Mouse (Mus musculus) gastrocnemius, postnatal 36 days (tissue): ENCODE measurements around the gene Gar1. TPM values are rescaled to one million over a fixed set of nuclear protein-coding genes. Genes with fewer than 3 reads are reported as not detected.

Source experiments
- DNase-seq, 2 experiments: peaks; one replicate each; pipeline ENCODE4 v3.0.0; 2022
- intact Hi-C: fragments of 180-260 bp; cut with DNase I; formaldehyde crosslinking; loops from one replicate; pipeline ENCODE4 v1.15.1; 2025
- long read RNA-seq, 2 experiments: library from polyadenylated mRNA; stranded (forward); transcript quantifications; one replicate each; pipeline ENCODE4 v2.0.0; 2021
- total RNA-seq, 2 experiments: library from RNA; stranded (reverse); gene quantifications; 2 replicates each; pipeline ENCODE4 v1.2.3; 2021

The Gar1 gene
- 10 to 100 TPM; 13.0 to 22.0 TPM for total RNA-seq
- long read RNA-seq, experiment 1, transcript Gar1-201 (7 exons, 1,271 nt), result major isoform, 6 of 12 reads
- long read RNA-seq, experiment 1, partial matches to known transcripts, result 3 of 12 reads
- long read RNA-seq, experiment 1, other reads (novel, unspliced or antisense), result 3 of 12 reads
- long read RNA-seq, experiment 2, partial matches to known transcripts, result 5 of 15 reads
- long read RNA-seq, experiment 2, other reads (novel, unspliced or antisense), result 4 of 15 reads

DNA sequence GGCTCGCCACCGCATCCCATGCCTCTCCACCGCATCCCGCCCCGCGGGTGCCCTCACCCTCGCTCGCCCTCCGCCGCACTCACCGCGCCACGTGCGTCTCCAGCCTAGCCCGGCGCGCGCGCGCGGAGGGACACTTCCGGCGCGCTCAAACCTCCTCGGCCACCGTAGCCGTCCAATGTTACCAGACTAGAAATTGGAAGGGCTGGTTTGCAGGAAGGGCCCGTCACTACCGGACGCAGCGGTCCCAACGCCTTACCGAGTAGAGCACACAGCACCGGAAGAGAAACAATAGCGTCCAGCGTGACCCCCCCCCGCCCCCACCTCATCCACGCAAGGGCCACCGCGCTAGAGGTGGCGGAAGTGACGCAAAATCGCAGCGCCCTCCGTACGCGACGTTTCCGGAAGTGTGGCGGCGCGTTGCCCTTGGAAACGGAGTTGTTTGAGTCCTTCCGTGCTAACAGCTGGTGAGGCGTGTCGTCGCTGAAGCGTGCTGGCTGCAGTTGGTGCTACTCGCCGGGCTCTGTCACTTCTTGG lies at the start of gene Gar1:
Gene Gar1, minus strand, starts transcription at position 362 of the 534 bp plus-strand sequence.
- DNase-seq, result peak; percentile 92 to 93
- intact Hi-C loops, result loop anchor here (5.0 kb wide), 1 partner anchor 46 kb away; the partner anchor contains the start of gene Pla2g12a

DNA sequence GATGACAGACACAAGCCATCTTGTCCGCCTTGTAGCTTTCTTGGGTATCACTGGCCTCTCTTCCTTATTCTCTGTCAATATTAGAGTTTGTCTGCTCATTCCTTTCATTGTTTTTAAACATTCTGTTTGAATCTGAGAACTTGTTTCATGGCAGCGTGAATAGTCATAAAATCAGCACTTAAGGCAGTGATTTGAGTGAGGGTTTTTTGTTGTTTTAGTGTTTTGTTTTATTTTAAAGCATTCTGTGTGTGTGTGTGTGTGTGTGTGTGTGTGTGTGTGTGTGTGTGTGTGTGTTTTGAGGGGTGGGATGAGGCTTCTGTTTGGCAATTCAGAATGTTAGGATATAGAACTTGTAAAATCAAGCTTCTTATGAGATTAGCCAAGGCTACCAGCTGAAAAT lies 48.7 kb upstream of the Gar1 start:
- intact Hi-C loops, result loop anchor here (5.0 kb wide), 1 partner anchor 48 kb away; the partner anchor contains the start of gene Gar1
- DNase-seq, result no peak

DNA sequence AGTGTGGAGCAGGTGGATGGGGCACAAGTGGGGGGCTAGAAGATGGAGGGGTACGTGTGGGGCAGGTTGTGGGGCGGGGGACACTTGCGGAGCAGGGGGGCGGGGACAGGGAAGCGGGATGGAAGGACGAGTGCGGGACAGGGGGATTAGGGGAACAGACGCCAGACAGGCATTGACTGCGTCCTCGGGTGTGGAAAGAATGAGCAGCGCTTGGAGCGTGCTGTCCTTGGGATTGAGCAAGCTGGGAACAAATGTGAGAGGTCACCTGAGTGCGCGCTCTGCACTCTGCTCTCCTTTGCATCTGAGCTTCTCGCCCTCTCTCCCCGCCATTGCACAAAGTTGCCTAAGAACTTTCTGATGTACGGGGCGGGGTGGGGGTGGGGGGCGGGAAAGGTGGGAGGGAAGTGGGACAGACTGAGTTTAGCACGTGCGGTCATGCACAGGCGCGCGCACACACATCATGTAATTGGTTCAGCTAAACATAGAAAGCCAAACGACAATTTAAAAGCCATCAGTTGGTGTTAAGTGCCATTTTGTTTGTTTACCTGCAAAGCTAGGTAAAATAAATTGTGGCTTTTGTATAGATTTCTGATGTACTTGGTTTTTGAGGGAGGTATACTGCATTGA lies 48.0 kb upstream of the Gar1 start:
- intact Hi-C loops, result loop anchor here (5.0 kb wide), 1 partner anchor 47 kb away; the partner anchor contains the start of gene Gar1
- no peak for DNase-seq

DNA sequence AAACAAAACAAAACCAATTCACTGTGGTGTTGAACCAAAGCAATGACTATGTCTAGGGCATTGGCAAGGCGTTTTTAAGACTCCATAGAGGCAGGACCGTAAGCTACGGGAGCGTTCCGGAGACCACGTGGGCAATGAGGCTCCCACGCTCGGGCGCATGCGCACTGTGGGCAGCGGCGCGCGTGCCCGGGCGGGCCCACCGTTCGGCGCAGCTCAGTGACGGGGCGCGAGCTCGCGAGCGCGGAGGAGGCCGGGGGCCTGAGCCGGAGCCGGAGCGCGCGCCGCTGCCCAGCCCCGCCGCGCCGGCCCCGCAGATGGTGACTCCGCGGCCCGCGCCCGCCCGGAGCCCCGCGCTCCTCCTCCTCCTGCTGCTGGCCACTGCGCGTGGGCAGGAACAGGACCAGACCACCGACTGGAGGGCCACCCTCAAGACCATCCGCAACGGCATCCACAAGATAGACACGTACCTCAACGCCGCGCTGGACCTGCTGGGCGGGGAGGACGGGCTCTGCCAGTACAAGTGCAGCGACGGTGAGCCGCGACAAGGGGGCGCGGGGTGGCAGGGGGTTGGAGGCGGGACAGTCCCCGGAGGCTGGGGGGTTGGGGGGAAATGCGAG lies 47.3 kb upstream of the Gar1 start, which contains the start of gene Pla2g12a:
Gene Pla2g12a, plus strand, starts transcription at position 202 of the 617 bp plus-strand sequence.
- intact Hi-C loops, result loop anchor here (5.0 kb wide), 1 partner anchor 46 kb away; the partner anchor contains the start of gene Gar1
- peak; percentile 80 to 85 for DNase-seq

DNA sequence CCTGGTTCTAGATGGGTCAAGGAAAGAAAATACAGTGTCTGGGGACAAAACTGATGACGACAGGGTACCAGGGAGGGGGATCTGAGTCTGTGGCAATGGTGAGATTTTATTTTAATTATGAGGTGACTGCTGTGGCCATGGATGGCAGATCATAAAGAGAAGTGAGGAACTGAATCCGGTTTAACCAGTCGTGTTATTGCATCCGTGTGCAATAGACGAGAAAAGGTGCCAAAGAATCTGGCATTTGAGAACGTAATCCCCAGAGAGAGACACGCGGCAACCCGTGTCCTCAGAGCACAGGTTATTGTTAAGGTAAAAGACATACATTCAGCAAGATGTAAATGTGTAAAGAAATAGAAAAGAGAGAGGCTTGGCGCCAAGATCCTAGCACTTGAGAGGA lies 46.1 kb upstream of the Gar1 start:
- no peak for DNase-seq
- intact Hi-C loops, result loop anchor here (5.0 kb wide), 1 partner anchor 45 kb away; the partner anchor contains the start of gene Gar1

DNA sequence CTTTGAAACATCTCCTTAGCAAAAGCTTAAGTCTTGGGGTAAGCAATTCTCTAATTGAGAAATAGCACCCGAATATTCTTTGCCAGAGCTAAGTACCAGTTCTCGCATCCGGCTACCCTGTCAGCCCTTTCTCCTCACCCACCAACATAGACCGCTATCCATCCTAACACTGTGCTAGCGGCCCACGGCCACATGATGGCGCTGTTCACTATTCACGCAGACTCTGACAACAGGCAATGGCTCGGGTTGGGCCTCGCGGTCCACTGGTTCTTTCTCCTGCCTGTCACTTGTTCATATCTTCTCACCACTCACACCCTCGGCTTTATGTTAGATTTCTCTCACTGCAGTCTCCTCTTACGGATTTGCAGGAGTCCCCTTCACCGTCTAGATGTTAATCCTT lies 32.5 kb upstream of the Gar1 start:
- intact Hi-C loops, result no loop called here
- DNase-seq, result peak in 1 of 2 experiments; percentile 20

DNA sequence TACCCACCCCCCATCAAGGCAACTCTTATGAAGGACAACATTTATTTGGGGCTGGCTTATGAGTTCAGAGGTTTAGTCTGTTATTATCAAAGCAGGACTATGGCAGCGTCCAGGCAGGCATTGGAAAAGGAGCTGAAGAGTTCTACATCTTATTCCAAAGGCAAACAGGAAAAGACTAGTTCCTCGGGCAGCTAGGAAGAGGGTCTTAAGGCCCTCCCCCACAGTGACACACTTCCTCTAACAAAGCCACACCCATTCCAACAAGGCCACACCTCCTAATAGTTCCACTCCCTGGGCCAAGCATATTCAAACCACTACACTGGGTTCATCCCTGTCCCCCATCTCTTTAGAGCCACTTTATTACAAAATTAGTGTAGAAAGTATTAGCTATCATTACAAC lies 31.4 kb upstream of the Gar1 start:
- DNase-seq, result no peak
- intact Hi-C loops, result no loop called here

DNA sequence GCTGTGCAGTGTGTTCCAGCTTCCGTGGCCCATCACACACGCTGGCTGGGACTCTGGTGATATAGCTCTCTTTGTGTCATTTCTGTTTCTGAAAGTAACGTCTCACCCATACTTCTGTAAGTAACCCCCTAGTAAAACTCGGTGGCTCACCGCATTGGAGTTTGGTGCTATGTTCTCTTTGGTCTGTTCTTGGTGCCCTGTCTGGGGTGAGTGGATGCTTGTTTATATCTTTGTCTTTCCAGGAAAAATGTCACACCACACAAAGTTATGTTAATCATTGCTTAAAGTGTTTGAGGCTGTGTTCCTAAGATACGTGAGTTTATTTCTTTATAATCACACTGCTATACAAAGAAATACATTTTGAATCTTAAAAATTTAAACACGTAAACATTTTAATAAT lies 15.7 kb upstream of the Gar1 start:
- DNase-seq, result no peak
- intact Hi-C loops, result no loop called here

DNA sequence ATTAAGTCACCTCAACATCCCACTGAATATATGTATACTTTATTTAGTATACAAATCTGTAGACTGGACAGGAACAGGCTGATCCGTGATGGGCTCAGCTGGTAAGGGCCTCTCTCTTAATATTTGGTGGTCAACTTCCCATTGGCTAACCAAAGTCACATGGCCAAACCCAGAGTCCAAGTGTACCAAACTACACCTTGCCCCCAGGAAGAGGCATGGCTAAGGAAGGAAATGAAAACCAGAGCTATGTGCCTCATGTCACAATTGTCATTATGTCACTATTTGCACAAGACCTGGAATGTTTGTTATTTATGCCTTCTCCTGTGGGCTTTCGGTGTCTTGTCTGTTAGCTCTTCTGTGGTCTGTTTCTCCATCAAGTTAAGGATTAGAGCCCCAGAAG lies 14.7 kb upstream of the Gar1 start:
- intact Hi-C loops, result no loop called here

DNA sequence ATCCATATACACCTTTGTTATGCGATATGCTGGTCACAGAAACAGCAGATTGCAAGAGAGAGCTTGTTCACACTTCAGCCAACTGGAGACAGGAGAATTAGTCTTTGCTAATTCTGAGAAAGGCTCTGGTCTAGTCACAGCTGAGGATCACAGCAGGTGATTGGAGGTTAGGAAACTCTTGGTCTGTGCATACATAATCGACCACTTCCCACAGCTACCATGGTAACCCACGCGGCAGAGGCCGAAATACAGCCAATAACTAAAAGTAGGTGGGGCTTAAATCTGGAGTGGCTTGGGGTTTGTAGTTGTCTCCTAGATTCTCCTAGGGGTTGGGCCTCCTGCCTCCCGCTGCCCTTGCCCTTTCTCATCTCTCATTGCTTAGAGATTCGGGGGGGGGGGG lies 6.8 kb upstream of the Gar1 start:
- intact Hi-C loops, result no loop called here
- DNase-seq, result no peak

More for the DNA sequence above, 14.7 kb upstream of the Gar1 start:
- DNase-seq, result no peak

DNA sequence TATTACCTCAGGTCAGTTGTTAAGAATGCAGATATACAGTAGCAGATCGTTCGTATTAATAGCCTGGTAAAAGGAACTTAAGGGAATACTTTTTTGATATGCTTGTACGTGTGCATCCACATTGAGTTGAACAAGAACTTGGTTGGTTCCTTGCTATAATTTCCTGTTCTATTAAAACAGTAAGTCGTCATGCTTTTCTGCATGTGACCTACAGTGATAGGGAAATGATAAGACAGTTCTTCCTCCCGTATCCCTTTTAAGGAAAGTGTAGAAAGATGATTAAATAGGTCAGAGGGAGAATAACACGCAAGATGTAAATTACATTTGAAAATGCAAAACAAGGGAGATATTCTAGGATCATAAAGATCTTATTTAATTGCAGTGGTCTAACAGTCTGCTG lies 5.8 kb upstream of the Gar1 start:
- DNase-seq, result no peak

DNA sequence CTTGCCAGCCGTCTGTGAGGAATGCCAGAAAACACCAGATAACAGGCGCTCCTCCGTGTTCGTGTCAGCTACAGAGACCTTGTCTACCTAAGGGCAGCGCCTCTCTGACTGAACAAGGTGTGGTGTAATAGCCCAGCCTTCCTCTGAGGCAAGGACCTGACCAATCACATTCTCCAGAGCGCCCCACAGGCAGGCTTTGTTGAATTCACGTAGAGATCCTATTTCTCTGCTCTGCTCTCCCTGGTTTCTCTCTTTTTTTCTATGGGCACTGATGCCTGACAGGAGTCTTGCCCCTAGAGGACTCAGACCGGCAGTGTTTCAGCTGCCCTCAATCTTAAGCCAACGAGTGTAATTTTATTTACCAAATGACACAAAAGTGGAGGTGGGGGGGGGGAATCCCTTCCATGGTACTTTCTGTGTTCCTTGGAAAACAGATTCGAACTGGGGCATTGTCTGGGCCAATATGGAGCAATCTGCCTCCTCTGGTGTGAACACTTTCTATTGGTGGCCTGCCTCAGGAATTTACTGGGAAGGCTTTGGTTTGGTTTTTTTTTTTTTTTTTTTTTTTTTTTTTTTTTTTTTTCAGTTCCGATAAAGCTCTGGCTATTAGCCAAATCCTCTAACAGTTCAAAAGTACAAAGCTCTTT lies 5.0 kb upstream of the Gar1 start:
- DNase-seq, result no peak
- intact Hi-C loops, result no loop called here

More for the DNA sequence above, 5.8 kb upstream of the Gar1 start:
- intact Hi-C loops, result no loop called here

DNA sequence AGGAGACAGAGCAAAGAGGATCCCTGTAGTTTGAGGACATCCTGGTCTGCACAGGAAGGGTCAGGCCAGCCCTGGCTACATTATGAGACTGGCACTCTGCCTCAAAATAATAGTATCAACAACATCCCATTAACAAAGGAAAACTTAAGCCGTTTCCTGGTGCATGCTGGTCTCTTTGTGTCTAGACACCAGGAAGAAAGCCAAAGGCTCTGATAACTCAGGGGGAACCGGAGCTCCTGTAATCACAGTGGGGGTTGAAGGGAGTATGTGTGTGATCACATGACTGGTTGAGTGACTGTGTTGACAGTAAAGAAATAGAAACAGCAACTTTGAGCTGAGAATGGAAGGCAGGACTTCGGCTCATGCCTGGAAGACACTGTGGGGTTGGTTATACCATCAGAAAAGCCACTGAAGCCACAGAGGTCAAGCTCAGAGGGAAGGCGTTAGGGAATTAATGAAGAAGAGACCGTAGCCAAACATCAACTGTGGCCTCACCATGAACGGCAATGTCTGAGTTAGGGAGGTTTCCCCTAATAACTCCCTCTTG lies 4.3 kb upstream of the Gar1 start, which contains the start of gene Cfi:
Gene Cfi, plus strand, starts transcription at position 497 of the 547 bp plus-strand sequence.
- no peak for DNase-seq
- intact Hi-C loops, result no loop called here

DNA sequence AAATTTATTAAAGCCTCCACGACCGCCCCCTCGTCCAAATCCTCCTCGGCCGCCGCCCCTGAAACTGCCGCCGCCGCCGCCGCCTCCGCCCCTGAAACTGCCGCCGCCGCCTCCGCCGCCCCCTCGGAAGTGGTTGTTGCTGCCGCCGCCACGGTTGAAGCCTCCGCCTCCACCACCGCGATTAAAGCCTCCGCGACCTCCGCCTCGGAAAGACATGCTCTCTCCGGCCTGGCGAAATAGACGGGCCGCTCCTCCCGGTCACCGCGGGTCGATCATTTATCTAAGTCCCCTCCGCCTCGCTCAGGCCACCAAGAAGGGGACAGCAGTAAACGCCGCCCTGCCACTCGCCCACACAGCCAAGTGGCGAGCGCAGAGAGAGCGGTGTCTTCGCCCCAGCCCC lies 570 bp downstream of the Gar1 start:
- peak in 1 of 2 experiments; percentile 20 for DNase-seq
- intact Hi-C loops, result loop anchor here (5.0 kb wide), 1 partner anchor 47 kb away; the partner anchor contains the start of gene Pla2g12a

DNA sequence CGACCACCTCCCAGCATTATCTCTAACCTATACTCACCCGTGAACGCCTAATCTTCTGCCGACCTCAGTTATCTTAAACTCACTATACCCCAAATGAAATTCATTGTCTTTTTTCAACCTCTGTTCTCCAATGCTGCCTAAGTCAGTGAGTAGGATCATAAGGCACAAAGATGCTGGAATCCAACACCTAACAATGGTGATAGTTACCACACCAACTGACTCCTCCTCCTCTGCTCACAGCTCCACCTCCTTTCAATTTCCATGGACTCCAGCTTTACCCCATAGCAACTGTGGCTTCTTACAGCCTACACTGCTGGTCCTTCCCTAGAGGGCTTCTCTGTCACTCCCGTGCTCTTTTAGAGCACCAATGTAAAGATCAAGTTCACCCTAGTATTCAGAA lies 3.5 kb downstream of the Gar1 start:
- intact Hi-C loops, result loop anchor here (10.0 kb wide), 2 partner anchors 247 to 1933 kb away; partner anchors contain the start of gene Fam241a
- DNase-seq, result no peak

DNA sequence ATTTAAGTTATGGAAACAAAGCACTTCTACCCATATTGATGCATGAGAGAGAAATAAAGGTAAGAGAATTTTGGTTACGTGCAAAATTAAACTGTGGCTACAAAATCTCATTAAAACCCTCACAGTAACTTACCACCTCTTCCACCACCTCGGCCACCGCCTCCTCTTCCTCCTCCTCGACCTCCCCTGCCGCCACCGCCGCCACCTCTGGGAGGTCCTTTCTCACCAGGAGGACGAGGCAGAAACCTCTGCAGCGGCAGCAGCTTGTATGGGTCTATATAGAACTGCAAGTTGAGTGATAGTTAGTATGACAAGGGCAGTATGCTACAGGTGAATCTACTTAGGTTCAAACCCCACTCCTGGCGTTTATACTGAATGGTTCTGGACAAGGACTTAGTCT lies 4.5 kb downstream of the Gar1 start:
- no peak for DNase-seq

DNA sequence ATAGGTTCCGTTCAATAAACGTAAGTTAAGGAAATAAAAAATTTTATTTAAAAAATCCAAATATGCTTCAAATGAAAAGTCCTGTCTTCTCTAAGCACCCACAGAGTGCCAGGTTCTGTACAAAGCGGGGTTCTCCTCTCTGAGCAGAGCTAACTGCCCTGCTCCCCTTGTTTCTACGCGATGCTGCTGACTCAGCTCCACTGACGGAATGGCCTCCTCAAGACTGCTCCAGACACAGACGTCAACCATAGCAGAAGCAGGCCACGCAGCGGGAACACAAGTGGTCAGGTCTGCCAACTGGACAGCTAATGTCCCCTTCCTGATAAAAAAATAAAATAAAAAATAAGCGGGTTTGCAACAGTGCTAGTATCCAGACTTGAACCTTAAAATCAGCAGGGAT lies 6.3 kb downstream of the Gar1 start:
- intact Hi-C loops, result loop anchor here (10.0 kb wide), 2 partner anchors 250 to 1930 kb away; partner anchors contain the start of gene Fam241a
- DNase-seq, result no peak

More for the DNA sequence above, 4.5 kb downstream of the Gar1 start:
- intact Hi-C loops, result loop anchor here (10.0 kb wide), 2 partner anchors 248 to 1932 kb away; partner anchors contain the start of gene Fam241a

DNA sequence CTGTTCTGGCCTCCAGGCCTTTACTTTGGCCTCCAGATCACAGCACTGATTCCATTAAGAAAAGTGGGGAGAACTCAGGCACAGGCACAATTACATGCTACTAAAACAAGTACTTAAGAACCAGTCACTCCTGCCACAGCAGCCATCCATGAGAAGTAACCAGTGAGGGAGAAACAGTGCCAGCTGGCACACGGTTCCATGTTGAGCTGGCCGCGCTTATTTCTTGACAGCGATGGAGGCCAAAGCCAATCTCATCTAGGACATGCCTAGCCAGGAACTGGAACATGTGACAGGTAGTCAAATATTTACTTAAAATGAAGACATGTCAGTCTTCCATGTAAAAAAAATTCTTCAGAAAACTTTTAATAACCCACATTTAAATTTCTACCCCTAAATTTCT lies 7.0 kb downstream of the Gar1 start:
- no peak for DNase-seq
- intact Hi-C loops, result loop anchor here (10.0 kb wide), 2 partner anchors 251 to 1929 kb away; partner anchors contain the start of gene Fam241a

DNA sequence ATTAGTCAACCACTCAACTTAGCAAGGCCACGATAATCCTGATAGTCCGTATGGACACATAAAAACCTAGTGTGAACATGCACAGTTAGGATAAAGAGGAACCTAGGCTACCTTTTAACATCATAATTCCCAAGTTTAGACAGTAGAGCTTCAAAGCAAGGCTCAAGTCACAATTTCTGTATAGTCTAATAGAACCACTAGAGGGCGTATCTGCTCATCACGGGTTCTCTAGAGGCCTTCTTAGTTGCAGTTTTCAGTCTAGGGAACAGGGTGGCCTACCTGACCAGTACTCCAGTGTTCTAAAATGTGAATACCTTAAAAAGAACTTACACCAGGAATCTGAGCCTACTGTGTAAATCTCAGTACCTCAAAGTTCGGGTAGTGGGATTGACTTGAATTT lies 7.9 kb downstream of the Gar1 start:
- no peak for DNase-seq

More for the DNA sequence above, 7.9 kb downstream of the Gar1 start:
- intact Hi-C loops, result loop anchor here (10.0 kb wide), 2 partner anchors 252 to 1928 kb away; partner anchors contain the start of gene Fam241a
